Mouse (Mus musculus) forebrain, postnatal 0 days (tissue): ENCODE measurements at regions not wholly inside any gene's neighbourhood (a gene's known extent, or its start where the extent isn't known, plus 50 kb on each side); places are given as distances from the start of the nearest gene placed in this dataset.

Experiments
- ATAC-seq: fragments of 200-750 bp; cut with Nextera tagmentation; 2 replicates; pipeline ENCODE4 v1.8.0; 2017; ENCODE audit warnings: mild to moderate bottlenecking, moderate library complexity
- DNase-seq: peaks from one replicate; pipeline ENCODE4 v3.0.0-alpha.2; 2015
- H3K27ac ChIP-seq: fragments of 300-500 bp; sonication (generic); 2 replicates; pipeline ENCODE4 v1.5.1; 2014; ENCODE audit warnings: low read depth, mild to moderate bottlenecking, antibody characterized with exemption, low read length, moderate library complexity, mixed read lengths
- H3K27me3 ChIP-seq: fragments of 300-500 bp; sonication (generic); 2 replicates; pipeline ENCODE4 v1.6.1; 2014; ENCODE audit warnings: mild to moderate bottlenecking, low read length, mixed read lengths; ENCODE audit not compliant: insufficient read depth
- H3K36me3 ChIP-seq: fragments of 300-500 bp; sonication (generic); 2 replicates; pipeline ENCODE4 v1.6.1; 2014; ENCODE audit warnings: mild to moderate bottlenecking, moderate library complexity; ENCODE audit not compliant: insufficient read depth
- H3K4me1 ChIP-seq: fragments of 300-500 bp; sonication (generic); 2 replicates; pipeline ENCODE4 v1.6.1; 2014; ENCODE audit warnings: antibody characterized with exemption; ENCODE audit not compliant: insufficient read depth
- H3K4me2 ChIP-seq: fragments of 300-500 bp; sonication (generic); 2 replicates; pipeline ENCODE4 v1.6.1; 2014; ENCODE audit warnings: low read depth, mild to moderate bottlenecking, moderate library complexity
- H3K4me3 ChIP-seq: fragments of 300-500 bp; sonication (generic); 2 replicates; pipeline ENCODE4 v1.5.1; 2014; ENCODE audit warnings: low read depth, low read length, mixed read lengths
- H3K9ac ChIP-seq: fragments of 300-500 bp; sonication (generic); 2 replicates; pipeline ENCODE4 v1.6.1; 2014; ENCODE audit warnings: mild to moderate bottlenecking
- H3K9me3 ChIP-seq: fragments of 300-500 bp; sonication (generic); 2 replicates; pipeline ENCODE4 v1.6.1; 2016; ENCODE audit warnings: low read length
- CTCF ChIP-seq: sonication (generic); IDR thresholded peaks from 2 replicates; pipeline ENCODE4 v1.5.1; 2016; ENCODE audit warnings: antibody characterized with exemption, control low read depth, low read depth
- WGBS: fragments of 180-500 bp; shearing (Covaris S2); extraction: QIAGEN DNeasy Blood & Tissue Kit; methylation state at CpG from one replicate; pipeline ENCODE4 v1.1.7; 2014; 5-methylcytosine and 5-hydroxymethylcytosine counted together

DNA sequence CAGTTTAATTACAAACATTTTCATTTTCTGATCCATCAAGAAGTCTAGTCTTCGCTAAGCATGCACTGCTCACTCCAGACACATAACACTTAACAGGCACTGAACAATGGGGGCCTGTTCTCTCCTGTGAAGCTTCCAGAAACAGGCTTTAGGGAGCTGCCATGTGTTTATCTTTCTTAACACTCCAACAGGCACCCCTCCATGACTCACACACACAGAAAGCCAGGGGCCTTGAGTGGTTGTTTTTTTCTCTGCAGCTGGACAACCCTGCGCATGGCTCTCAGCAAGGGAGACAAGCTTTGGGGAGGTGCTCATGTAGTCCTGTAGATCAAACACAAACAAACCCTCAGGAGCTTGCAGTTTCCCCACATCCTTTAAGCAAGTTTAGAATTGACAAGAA, 136.6 kb upstream of the Ccn2 start:
- 51% methylated on average over 2 of the region's 2 CpGs for WGBS
- no peak overlapping the region for H3K4me3 ChIP-seq

DNA sequence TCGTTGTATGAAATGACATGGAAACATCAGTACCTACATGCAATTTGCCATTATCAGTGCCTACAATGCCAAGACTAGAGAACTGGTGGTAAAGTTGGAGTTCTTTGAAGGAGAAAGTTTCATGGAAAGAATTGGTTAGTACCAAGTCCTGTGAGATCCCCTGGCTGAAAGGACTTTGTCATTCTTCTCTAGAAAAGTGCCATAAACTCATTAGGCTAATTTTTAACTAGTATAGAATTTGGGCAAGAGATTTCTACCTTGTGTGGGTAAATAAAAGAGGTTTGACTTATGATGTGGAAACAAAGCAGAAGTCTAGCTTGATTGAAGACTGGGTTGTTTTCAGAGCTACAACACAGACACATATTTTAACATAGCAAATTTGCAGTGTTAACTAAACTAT, 131.4 kb upstream of the Ccn2 start:
- Histone ChIP-seq H3K9ac (no peak overlapping the region), H3K4me3 (no peak overlapping the region), H3K4me2 (no peak overlapping the region), H3K27me3 (no peaks in the 10 kb centered on the region), H3K27ac (no peak overlapping the region), H3K9me3 (no peaks in the 10 kb centered on the region), H3K4me1 (no peaks in the 10 kb centered on the region), H3K36me3 (no peaks in the 10 kb centered on the region)
- DNase-seq (no peak), ATAC-seq (no peak)
- WGBS = 95% methylated on average over 1 of the region's 1 CpGs
- TF ChIP-seq CTCF = no peak

More for the DNA sequence above, 136.6 kb upstream of the Ccn2 start:
- no peaks in the 10 kb centered on the region for H3K27me3 ChIP-seq
- no peak for DNase-seq
- peak; percentile 55 for ATAC-seq
- no peaks in the 10 kb centered on the region for H3K36me3 ChIP-seq
- H3K4me2 ChIP-seq = no peak overlapping the region
- H3K4me1 ChIP-seq = no peaks in the 10 kb centered on the region
- H3K27ac ChIP-seq = no peak overlapping the region
- no peaks in the 10 kb centered on the region for H3K9me3 ChIP-seq
- no peak overlapping the region for H3K9ac ChIP-seq
- TF ChIP-seq CTCF = no peak

DNA sequence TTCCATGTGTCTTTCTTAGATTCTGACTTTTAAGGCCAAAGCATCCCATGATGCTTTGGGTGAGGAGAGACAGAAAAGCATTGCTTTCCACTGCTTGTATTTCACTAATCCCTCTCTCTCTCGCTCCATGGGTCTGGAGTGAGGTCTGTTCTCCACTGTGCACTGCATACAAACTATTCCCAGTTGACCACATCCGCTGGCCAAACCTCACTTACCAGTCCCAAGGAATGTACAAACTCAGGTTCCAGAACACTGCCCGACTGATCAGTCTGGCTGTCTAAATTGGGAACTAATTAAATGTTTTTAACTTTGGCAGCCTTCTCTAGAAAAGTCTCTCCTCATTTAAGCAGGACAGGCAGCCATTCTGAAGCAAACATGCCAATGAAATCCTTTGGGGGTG, 130.9 kb upstream of the Ccn2 start:
- Histone ChIP-seq H3K9me3 (no peaks in the 10 kb centered on the region), H3K27me3 (no peaks in the 10 kb centered on the region), H3K9ac (no peak overlapping the region), H3K4me3 (no peak overlapping the region), H3K4me1 (no peaks in the 10 kb centered on the region), H3K27ac (no peak overlapping the region), H3K4me2 (no peak overlapping the region), H3K36me3 (no peaks in the 10 kb centered on the region)
- WGBS = 56% methylated on average over 3 of the region's 3 CpGs
- DNase-seq (no peak), ATAC-seq (no peak)
- no peak for TF ChIP-seq CTCF

DNA sequence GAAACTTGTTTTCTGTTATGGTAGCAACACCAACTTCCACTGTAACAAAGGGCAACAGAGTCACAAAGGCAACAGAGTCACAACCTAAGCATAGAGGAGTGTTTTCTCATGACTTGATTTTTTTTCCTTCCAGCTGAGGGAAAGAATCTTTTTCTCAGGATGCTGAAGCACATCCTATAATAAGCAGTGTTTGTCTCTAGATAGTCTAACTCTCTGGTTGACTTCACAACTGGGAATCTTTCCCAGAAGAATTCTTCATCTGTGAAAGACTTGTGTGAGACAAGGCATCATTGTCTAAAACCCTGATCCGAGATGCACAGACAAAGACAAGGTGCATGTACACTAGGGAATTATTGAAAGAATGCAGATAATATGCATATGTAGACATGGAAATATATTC, 125.5 kb upstream of the Ccn2 start:
- WGBS = 80% methylated on average over 1 of the region's 1 CpGs
- ATAC-seq = no peak
- no peak for TF ChIP-seq CTCF
- no peaks in the 10 kb centered on the region for H3K9me3 ChIP-seq
- H3K36me3 ChIP-seq = no peaks in the 10 kb centered on the region
- no peak overlapping the region for H3K4me2 ChIP-seq
- H3K4me1 ChIP-seq = no peaks in the 10 kb centered on the region
- H3K27me3 ChIP-seq = no peaks in the 10 kb centered on the region
- no peak overlapping the region for H3K9ac ChIP-seq
- DNase-seq = no peak
- no peak overlapping the region for H3K4me3 ChIP-seq
- H3K27ac ChIP-seq = no peak overlapping the region

DNA sequence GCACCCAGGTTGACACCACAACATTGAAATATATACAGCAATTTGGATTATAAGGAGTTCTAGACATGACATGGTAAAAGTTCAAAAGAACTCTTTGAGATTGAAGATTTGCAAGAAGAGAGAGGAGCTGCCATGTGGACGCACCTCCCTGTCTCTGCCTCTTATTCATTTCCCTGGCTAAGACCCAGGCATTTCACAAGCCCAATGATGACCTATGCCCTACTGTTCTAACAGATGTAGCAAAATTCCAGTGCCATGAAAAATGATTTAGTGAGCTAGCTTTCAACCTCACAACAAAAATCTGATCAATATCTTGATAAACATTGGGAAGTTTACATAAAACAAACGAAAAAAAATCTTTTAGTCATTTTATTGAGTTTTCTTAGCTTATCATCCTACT, 123.7 kb upstream of the Ccn2 start:
- Histone ChIP-seq H3K36me3 (no peaks in the 10 kb centered on the region), H3K9ac (no peak overlapping the region), H3K27me3 (no peaks in the 10 kb centered on the region), H3K4me3 (no peak overlapping the region), H3K4me1 (no peaks in the 10 kb centered on the region), H3K9me3 (no peaks in the 10 kb centered on the region), H3K27ac (no peak overlapping the region), H3K4me2 (no peak overlapping the region)
- 85% methylated on average over 2 of the region's 2 CpGs for WGBS
- TF ChIP-seq CTCF = no peak
- DNase-seq (no peak), ATAC-seq (no peak)

DNA sequence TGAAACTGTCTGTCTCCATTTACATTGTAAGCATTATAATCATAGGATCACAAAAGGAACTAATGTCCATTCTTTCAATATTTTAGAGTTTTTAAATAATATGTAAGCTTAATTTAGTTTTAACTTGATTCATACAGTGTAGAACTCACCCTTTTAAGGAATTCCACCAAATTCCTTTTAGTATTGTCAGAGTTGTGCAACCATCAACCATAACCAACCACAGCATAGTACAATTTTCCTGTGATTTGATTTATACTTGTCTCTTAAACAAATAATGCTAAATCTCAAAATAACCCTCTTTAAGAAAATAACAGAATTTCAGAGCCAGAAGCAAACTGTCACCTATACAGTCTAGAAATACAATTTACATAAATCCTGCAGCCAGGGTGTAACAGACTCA, 119.0 kb upstream of the Ccn2 start:
- no peaks in the 10 kb centered on the region for H3K27me3 ChIP-seq
- no peak overlapping the region for H3K27ac ChIP-seq
- no peak for ATAC-seq
- DNase-seq = no peak
- H3K4me1 ChIP-seq = no peaks in the 10 kb centered on the region
- no peak overlapping the region for H3K4me3 ChIP-seq
- H3K9me3 ChIP-seq = no peaks in the 10 kb centered on the region
- no peak for TF ChIP-seq CTCF
- H3K9ac ChIP-seq = no peak overlapping the region
- H3K4me2 ChIP-seq = no peak overlapping the region
- no peaks in the 10 kb centered on the region for H3K36me3 ChIP-seq

DNA sequence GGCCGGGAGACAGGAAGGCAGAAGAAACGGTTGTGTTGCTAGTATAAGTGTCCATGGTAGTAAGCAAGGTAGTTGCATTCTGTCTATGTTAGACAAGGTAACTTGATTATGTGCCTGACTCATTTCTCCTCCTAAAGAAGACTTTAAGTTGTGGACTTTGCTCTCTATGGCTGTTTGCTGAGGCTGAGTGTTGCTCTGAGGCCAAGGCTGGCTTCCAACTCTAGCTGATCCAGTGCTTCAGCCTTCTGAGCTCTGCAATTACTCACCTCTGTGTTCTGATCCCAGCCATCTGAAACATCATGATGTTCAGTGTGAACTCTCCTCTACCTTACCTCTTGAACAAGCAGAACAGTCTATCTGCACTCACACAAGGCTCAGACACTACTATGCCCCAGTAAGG, 116.7 kb upstream of the Ccn2 start:
- H3K4me1 ChIP-seq = no peaks in the 10 kb centered on the region
- no peaks in the 10 kb centered on the region for H3K36me3 ChIP-seq
- DNase-seq (no peak), ATAC-seq (no peak)
- H3K4me2 ChIP-seq = no peak overlapping the region
- H3K4me3 ChIP-seq = no peak overlapping the region
- no peak for TF ChIP-seq CTCF
- WGBS = 96% methylated on average over 2 of the region's 2 CpGs
- H3K9me3 ChIP-seq = no peaks in the 10 kb centered on the region
- no peak overlapping the region for H3K27ac ChIP-seq
- no peaks in the 10 kb centered on the region for H3K27me3 ChIP-seq
- H3K9ac ChIP-seq = no peak overlapping the region

DNA sequence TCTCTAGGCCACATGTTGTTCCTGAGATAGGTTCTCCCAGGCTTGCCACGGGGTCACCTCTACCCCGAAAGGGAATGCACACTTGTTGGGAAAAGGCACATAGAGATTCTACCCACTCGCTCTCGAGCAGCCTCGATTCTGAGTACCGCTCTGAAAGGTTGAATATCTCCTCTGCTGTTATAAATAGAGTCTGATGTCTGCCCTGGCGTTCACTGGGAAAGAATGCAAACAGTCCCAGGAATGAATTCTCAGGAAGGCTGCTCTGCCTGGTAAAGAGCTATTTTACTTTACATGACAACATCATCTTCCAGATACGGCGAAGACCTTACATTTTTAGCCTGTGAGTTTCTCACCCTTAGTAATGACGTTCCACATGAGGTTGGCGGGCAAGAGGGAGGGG, 116.1 kb upstream of the Ccn2 start:
- H3K27me3 ChIP-seq = no peaks in the 10 kb centered on the region
- H3K9me3 ChIP-seq = no peaks in the 10 kb centered on the region
- H3K4me2 ChIP-seq = no peak overlapping the region
- ATAC-seq = no peak
- TF ChIP-seq CTCF = no peak
- H3K4me3 ChIP-seq = no peak overlapping the region
- no peak for DNase-seq
- no peaks in the 10 kb centered on the region for H3K36me3 ChIP-seq
- no peak overlapping the region for H3K9ac ChIP-seq
- no peak overlapping the region for H3K27ac ChIP-seq
- WGBS = 85% methylated on average over 11 of the region's 11 CpGs
- H3K4me1 ChIP-seq = no peaks in the 10 kb centered on the region
